Mouse (Mus musculus) midbrain, embryonic 13.5 days (tissue): ENCODE data around the gene Riok1. TPM values are rescaled to one million over a fixed set of nuclear protein-coding genes. Genes with fewer than 3 reads are reported as not detected.

ENCODE experiments used
- ATAC-seq: fragments of 200-750 bp; cut with Nextera tagmentation; 2 replicates; pipeline ENCODE4 v1.8.0; 2017; ENCODE audit warnings: mild to moderate bottlenecking, moderate TSS enrichment, moderate library complexity
- H3K27ac ChIP-seq: fragments of 300-500 bp; sonication (generic); 2 replicates; pipeline ENCODE4 v1.5.1; 2015; ENCODE audit warnings: inconsistent platforms, mild to moderate bottlenecking, moderate library complexity
- H3K27me3 ChIP-seq: fragments of 300-500 bp; sonication (generic); 2 replicates; pipeline ENCODE4 v1.6.1; 2015; ENCODE audit warnings: mild to moderate bottlenecking, inconsistent platforms
- H3K36me3 ChIP-seq: fragments of 300-500 bp; sonication (generic); 2 replicates; pipeline ENCODE4 v1.6.1; 2015; ENCODE audit warnings: mild to moderate bottlenecking, inconsistent platforms
- H3K4me1 ChIP-seq: fragments of 300-500 bp; sonication (generic); replicated peaks from 2 replicates; pipeline ENCODE4 v1.6.1; 2015; ENCODE audit warnings: inconsistent platforms
- H3K4me2 ChIP-seq: fragments of 300-500 bp; sonication (generic); replicated peaks from 2 replicates; pipeline ENCODE4 v1.6.1; 2015; ENCODE audit warnings: moderate library complexity, mild to moderate bottlenecking, inconsistent platforms
- H3K4me3 ChIP-seq: fragments of 300-500 bp; sonication (generic); replicated peaks from 2 replicates; pipeline ENCODE4 v1.5.1; 2015; ENCODE audit warnings: mild to moderate bottlenecking, inconsistent platforms
- H3K9ac ChIP-seq: fragments of 300-500 bp; sonication (generic); replicated peaks from 2 replicates; pipeline ENCODE4 v1.6.1; 2015; ENCODE audit warnings: mild to moderate bottlenecking, inconsistent platforms
- H3K9me3 ChIP-seq: fragments of 300-500 bp; sonication (generic); 2 replicates; pipeline ENCODE4 v1.6.1; 2016; ENCODE audit warnings: mild to moderate bottlenecking, inconsistent platforms
- WGBS: fragments of 180-500 bp; shearing (Covaris S2); methylation state at CpG from one replicate; pipeline ENCODE4 v1.1.7; 2015; 5-methylcytosine and 5-hydroxymethylcytosine counted together
- polyA plus RNA-seq: library from polyadenylated mRNA; unstranded; fragments of >200 nt; fragmentation: Nextera tagmentation; extraction: Ambion mirVana; gene quantifications from 2 replicates; pipeline ENCODE4 v1.2.1, GENCODE M21; 2015

Gene Riok1
- polyA plus RNA-seq, 1 experiment from 2014 or later = 59.5 TPM

DNA sequence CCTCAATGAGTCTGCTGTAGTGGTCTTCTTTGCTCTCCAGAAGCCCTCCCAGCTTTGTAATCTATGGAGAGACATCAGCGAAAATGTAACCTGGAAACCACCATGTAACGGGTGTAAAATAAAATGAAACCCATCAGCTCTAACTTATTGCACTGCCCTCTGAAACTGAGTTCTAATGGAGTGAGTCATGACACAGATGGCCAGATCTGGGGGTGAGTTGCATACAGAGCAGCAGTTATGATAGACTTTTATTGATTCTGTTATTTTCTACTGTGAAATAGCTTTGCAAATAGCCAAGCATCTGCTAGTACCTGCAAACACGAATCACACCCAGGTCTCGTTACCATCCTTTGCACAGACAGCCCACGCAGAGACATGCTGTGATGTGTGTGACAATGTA is 24.4 kb upstream of the Riok1 start:
- no peak overlapping the region for H3K9ac ChIP-seq
- no peak overlapping the region for H3K4me2 ChIP-seq
- H3K9me3 ChIP-seq = no peaks in the 10 kb centered on the region
- H3K4me1 ChIP-seq = no peaks in the 10 kb centered on the region
- no peak overlapping the region for H3K4me3 ChIP-seq
- H3K36me3 ChIP-seq = no peaks in the 10 kb centered on the region
- ATAC-seq = no peak
- WGBS = 89% methylated on average over 5 of the region's 5 CpGs
- H3K27ac ChIP-seq = no peak overlapping the region
- no peaks in the 10 kb centered on the region for H3K27me3 ChIP-seq

DNA sequence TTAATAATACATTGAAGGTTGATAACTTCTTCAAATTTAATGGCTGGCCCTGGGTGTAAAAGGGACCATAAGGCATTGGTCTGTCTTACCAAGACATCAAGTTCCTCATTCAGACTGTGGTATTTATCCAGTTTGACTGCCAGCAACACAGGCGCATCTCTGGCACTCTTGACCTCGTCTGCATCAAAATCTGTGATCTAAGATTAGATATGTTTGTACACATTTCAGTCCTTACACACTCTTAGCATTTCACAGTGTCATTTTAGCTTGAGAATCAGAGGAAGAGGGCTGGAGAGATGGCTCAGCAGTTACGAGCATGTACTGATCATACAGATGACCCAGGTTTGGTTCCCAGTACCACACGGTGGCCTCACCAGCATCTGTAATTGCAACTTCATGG is 21.2 kb upstream of the Riok1 start:
- ATAC-seq = no peak
- H3K27me3 ChIP-seq = no peaks in the 10 kb centered on the region
- H3K36me3 ChIP-seq = no peaks in the 10 kb centered on the region
- WGBS = 90% methylated on average over 4 of the region's 4 CpGs
- no peak overlapping the region for H3K9ac ChIP-seq
- H3K4me2 ChIP-seq = no peak overlapping the region
- H3K27ac ChIP-seq = no peak overlapping the region
- H3K4me3 ChIP-seq = no peak overlapping the region
- H3K9me3 ChIP-seq = no peaks in the 10 kb centered on the region; the same call in 1 of the 2 replicates
- no peaks in the 10 kb centered on the region for H3K4me1 ChIP-seq

DNA sequence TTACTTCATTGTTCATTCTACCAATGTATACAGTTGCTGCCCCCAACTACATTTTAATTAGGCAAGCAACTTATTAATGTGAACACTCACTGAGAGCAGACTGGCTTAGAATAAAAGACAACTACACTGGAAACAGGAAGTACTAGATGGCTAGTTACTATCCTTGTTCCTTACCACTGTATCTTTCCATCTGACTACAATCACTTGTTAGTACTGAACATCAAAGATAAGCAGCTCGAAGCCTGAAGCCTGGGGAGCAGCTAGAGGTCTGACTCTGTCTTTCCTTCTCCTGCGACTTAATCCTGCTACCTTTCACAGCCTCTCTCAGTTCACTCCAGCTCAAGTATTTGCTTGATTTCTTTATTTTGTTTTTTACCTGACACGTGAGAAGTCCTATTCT is 18.0 kb upstream of the Riok1 start:
- no peak overlapping the region for H3K4me3 ChIP-seq
- no peak overlapping the region for H3K27ac ChIP-seq
- no peaks in the 10 kb centered on the region; the same call in 1 of the 2 replicates for H3K9me3 ChIP-seq
- no peaks in the 10 kb centered on the region for H3K36me3 ChIP-seq
- H3K4me2 ChIP-seq = no peak overlapping the region
- H3K27me3 ChIP-seq = no peaks in the 10 kb centered on the region
- no peaks in the 10 kb centered on the region for H3K4me1 ChIP-seq
- WGBS = 80% methylated on average over 3 of the region's 3 CpGs
- no peak for ATAC-seq
- no peak overlapping the region for H3K9ac ChIP-seq

DNA sequence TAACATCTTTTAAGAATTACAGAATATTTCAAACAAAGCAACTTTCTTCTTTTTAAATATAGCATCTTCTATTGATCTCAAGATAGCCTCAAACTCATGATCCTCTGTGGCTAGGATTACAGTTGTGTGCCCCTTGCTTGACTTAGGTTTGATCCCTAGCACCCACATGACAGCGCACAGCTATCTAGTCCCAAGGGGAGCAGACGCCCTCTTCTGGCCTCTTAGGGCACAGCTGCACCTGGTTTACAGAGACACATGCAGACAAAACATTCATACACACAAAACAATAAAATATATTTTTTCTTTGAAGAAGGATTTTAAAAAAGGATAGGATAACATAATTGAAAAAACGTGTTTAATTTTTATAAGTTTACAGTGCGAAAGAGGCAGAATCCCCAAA is 10.9 kb upstream of the Riok1 start:
- Histone ChIP-seq H3K4me1 (no peaks in the 10 kb centered on the region), H3K4me3 (no peak overlapping the region), H3K4me2 (no peak overlapping the region), H3K9ac (no peak overlapping the region), H3K27ac (no peak overlapping the region), H3K27me3 (no peaks in the 10 kb centered on the region), H3K9me3 (no peaks in the 10 kb centered on the region), H3K36me3 (no peaks in the 10 kb centered on the region)
- no peak for ATAC-seq
- WGBS = 39% methylated on average over 4 of the region's 4 CpGs

DNA sequence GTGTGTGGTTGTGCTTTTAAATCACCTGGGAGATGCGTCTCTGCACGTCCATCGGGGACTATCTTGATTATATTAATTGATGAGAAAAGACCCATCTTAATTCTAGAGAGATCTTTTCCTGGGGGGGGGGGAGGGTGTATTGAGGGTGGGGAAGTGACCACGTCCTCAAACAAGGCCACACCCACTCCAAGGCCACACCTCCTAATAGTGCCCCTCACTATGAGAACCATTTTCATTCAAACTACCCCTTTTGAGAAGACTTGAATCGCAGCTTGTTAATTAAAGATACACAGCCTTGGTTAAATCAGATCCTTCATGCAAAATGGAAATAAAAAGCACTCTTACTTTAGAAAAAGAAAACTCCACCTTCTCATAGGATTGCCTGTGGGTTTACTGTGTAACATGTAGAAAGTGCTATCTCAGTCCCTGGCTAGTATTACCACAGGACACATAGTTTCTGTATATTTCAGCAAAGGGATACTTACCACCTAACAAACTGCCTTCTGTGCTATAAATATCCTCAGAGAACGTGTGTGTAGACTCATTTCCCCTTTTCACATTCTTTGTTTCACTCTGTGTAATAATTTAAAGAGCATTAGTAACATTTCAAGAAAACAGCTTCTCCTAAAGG is 9.1 kb upstream of the Riok1 start:
- Histone ChIP-seq H3K27me3 (no peaks in the 10 kb centered on the region), H3K4me2 (no peak overlapping the region), H3K27ac (no peak overlapping the region), H3K4me3 (no peak overlapping the region), H3K9me3 (no peaks in the 10 kb centered on the region), H3K4me1 (no peaks in the 10 kb centered on the region), H3K9ac (no peak overlapping the region), H3K36me3 (no peaks in the 10 kb centered on the region)
- WGBS = 66% methylated on average over 6 of the region's 6 CpGs
- ATAC-seq = no peak

DNA sequence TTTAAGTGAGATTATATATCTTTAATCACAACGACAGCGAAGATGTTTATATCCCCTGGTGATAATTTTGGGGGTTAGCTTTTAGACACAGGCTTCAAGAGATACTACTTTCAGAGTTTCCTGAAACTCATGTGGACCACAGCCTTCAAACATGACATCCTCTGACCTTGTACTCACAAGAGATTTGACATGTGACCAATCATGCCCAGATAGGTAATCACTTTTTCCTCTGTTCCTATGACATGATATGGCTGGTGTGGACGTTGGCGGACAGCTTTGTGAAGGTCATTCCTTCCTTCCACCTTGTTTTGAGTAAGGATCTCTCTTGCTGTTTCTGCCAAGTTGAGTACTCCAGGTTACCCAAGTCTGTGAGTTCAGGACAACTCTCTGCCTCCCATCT is 8.4 kb upstream of the Riok1 start:
- Histone ChIP-seq H3K9me3 (no peaks in the 10 kb centered on the region), H3K4me1 (no peaks in the 10 kb centered on the region), H3K4me2 (no peak overlapping the region), H3K36me3 (no peaks in the 10 kb centered on the region), H3K27ac (no peak overlapping the region), H3K27me3 (no peaks in the 10 kb centered on the region), H3K4me3 (no peak overlapping the region), H3K9ac (no peak overlapping the region)
- 85% methylated on average over 4 of the region's 4 CpGs for WGBS
- no peak for ATAC-seq

DNA sequence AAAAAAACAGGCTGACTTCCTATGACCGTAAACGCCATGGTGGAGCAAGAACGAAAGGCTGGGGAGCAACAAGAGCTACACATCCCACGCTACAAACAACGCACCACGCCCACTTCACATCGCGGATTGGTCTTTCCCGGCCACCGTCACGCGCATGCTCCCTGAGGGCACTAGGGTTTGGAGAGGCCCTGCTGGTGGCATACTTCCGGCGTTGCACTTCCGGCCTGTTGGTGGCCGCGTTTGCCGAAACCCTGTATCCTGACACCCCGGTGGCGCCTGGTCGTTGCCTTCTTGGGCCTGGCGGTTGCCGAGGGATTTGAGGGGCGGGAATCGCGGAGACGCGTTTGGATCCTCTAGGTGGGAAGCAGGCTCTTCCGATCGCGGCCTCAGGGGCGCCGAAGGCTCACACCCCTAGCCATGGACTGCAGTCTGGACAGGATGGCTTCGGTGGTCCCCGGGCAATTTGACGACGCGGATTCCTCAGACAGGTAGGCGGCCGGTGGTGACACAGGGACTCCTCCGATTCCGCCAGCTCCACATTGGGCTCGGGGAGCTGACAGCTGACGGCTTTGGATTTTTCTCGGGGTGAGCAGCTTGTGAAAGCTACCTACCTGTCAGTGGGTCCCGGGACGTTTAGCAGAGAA is 371 bp downstream of the Riok1 start, which contains the start of gene Cage1:
Gene Cage1 (minus strand): TSS at position 26 of the 644 bp plus-strand sequence.
- H3K27ac ChIP-seq = peak within 1 kb of the TSS; percentile 82
- H3K4me1 ChIP-seq = peaks cover 29% of the 10 kb centered on the region
- peak within 1 kb of the TSS; percentile 86 for H3K4me2 ChIP-seq
- peak within 1 kb of the TSS; percentile 84 for H3K9ac ChIP-seq
- H3K36me3 ChIP-seq = peaks cover 25% of the 10 kb centered on the region
- H3K4me3 ChIP-seq = peak within 1 kb of the TSS; percentile 82
- H3K9me3 ChIP-seq = no peaks in the 10 kb centered on the region
- no peaks in the 10 kb centered on the region for H3K27me3 ChIP-seq
- under 1% methylated on average over 47 of the region's 47 CpGs for WGBS
- ATAC-seq = peak; percentile 98

DNA sequence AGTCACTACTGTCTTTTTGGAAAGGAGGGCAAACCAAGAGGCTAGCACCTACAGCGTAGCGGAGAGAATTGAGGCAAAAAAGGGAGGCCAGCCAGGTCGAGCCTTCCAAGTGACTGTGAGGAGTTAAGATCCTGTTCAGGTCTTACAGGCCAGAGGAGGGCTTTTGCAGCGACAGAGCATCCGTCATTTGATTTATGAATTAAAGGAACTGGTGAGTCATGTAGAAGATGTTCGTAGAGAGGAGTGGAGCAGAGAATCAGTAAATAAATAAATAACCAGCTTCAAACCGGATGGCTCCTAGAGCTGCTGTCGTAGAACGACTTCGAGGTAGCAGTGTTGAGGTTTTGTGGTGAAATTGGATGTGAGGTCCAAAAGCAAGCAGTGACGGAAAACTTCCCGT is 1.0 kb downstream of the Riok1 start:
- peak overlapping the region; percentile 82 for H3K4me3 ChIP-seq
- peaks cover 29% of the 10 kb centered on the region for H3K4me1 ChIP-seq
- peaks cover 29% of the 10 kb centered on the region for H3K36me3 ChIP-seq
- no peaks in the 10 kb centered on the region for H3K27me3 ChIP-seq
- H3K4me2 ChIP-seq = peak overlapping the region; percentile 86
- 58% methylated on average over 12 of the region's 12 CpGs for WGBS
- no peaks in the 10 kb centered on the region for H3K9me3 ChIP-seq
- peak overlapping the region; percentile 84 for H3K9ac ChIP-seq
- no peak for ATAC-seq
- 0 out of 2 replicates have a peak overlapping the region, but pooled peaks have one; percentile 81 for H3K27ac ChIP-seq

DNA sequence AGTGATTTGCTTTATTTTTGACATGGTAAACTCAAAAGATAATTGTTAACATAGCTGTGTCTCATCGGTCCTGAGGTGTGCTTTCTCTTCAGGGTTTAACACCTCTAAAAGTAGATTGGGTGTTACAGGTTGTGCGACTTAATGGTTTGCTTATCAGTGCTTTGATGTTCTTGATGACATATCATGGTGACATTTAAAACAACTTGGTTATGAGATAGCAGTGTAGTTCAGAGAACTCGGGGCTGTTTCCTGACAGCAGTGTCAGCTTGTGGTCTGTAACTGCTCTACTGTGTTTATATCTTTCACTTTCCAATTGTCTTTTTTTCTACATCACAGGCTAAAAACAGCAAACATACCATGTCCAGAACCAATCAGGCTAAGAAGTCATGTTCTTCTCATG is 13.1 kb downstream of the Riok1 start:
- Histone ChIP-seq H3K9me3 (no peaks in the 10 kb centered on the region), H3K4me1 (no peaks in the 10 kb centered on the region), H3K9ac (no peak overlapping the region), H3K4me2 (no peak overlapping the region), H3K27ac (no peak overlapping the region), H3K36me3 (peaks cover 93% of the 10 kb centered on the region), H3K4me3 (no peak overlapping the region), H3K27me3 (no peaks in the 10 kb centered on the region)
- no peak for ATAC-seq
- 94% methylated on average over 3 of the region's 3 CpGs for WGBS

DNA sequence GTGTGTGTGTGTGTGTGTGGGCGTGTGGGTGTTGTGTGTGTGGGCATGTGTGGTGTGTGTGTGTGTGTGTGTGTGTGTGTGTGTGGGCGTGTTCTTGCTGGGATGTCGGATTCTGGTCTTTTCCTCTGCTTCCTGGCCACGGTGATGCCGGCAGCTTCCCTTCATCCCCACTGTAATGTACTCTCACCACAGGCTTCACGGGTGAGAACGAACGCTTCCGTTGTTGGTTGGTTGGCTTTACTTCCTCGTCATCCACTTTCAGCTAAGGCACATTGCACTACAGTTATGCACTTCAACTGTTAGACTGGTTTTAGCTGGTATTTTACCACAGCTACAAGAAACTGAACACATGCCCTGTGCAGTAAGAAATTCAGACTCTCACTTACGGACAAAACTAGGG is 25.9 kb downstream of the Riok1 start:
- 93% methylated on average over 11 of the region's 11 CpGs for WGBS
- H3K27me3 ChIP-seq = no peaks in the 10 kb centered on the region
- no peaks in the 10 kb centered on the region for H3K9me3 ChIP-seq
- peaks cover 47% of the 10 kb centered on the region for H3K36me3 ChIP-seq
- no peak overlapping the region for H3K4me2 ChIP-seq
- no peak overlapping the region for H3K27ac ChIP-seq
- no peak for ATAC-seq
- H3K4me3 ChIP-seq = no peak overlapping the region
- H3K4me1 ChIP-seq = no peaks in the 10 kb centered on the region
- no peak overlapping the region for H3K9ac ChIP-seq

DNA sequence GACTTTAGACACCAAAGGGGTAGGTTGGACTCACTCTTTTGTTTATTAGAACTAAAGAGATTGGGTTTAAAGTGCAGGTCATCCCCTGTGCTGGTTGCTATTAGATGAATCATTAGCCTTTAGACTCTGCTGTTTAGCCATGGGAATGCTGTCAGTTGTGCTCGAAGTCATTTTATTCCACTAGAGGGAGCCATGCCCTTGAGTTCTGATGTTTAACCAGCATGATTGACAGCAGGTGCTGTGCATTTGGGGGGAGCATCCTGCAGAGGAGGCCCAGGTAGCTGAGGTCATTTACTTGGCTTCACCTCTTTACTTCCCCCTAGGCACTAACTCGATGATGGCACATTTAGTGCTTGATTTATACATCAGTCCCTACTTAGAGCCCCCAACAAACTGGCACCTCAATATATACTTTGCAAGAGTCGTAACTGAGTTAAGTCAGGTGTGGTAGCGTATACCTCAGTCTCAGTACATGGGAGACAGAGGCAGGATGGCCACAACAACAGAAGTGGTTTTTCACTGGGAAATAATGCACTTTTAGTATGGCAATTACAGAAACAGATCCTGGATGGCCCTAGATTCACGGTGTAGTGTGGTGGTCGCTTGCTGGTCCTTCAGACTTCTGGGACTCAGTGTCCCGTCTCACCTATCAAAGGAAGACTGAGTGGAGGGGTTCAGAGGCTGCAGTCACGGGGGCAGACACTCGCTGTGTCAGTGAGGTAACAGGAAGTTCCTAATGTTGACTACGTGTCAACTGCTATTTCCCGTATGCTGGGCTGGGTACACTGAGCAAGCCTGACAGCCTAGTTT is 28.3 kb downstream of the Riok1 start:
- no peak overlapping the region for H3K9ac ChIP-seq
- no peak overlapping the region for H3K4me2 ChIP-seq
- peaks cover 37% of the 10 kb centered on the region for H3K36me3 ChIP-seq
- 78% methylated on average over 11 of the region's 11 CpGs for WGBS
- no peaks in the 10 kb centered on the region for H3K4me1 ChIP-seq
- ATAC-seq = peak; percentile 60
- no peaks in the 10 kb centered on the region for H3K9me3 ChIP-seq
- H3K27me3 ChIP-seq = no peaks in the 10 kb centered on the region
- H3K4me3 ChIP-seq = no peak overlapping the region
- no peak overlapping the region for H3K27ac ChIP-seq

DNA sequence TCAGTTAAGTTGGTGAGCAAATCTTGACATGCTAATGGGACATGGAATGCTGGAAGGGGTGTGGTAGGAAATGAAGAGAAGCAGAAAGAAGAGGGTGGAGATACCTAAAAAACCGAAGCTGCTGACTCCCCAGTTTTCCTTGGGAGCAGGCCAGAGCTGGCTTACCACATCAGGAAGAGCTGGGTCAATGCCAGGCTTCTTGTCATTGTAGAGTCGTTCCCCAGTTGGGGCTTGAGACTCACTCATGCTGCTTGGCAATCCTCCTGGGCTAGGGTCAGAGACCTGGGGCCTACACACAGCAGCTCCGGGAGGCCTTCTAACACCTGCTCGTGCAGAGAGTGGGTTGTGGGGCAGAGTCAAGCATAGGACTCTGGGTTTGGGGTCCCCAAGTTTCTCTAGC is 34.1 kb downstream of the Riok1 start:
- ATAC-seq = no peak
- Histone ChIP-seq H3K4me2 (no peak overlapping the region), H3K4me3 (no peak overlapping the region), H3K27me3 (no peaks in the 10 kb centered on the region), H3K4me1 (no peaks in the 10 kb centered on the region), H3K36me3 (peaks cover 6% of the 10 kb centered on the region), H3K9ac (no peak overlapping the region), H3K27ac (no peak overlapping the region), H3K9me3 (no peaks in the 10 kb centered on the region)
- 88% methylated on average over 4 of the region's 4 CpGs for WGBS
